Mouse (Mus musculus): ENCODE measurements around the gene Pip4p1.
"Not testable (repeated sequence)": the region's sequence is repeated elsewhere in the genome, so short reads cannot be mapped to it uniquely, and the experiment has no call there.

Gene Pip4p1

GRCm38 (mm10) chr14:50938940-50939339 lies 8.3 kb upstream of the Pip4p1 start:
- DNase-seq (ENCODE audit: low spot score) = no peak

- no peak for DNase-seq (ENCODE audit: low spot score)
Observed at GRCm38 (mm10) chr14:50938119-50938908, 7.7 kb upstream of the Pip4p1 start.

GRCm38 (mm10) chr14:50936649-50937048 lies 6.0 kb upstream of the Pip4p1 start:
- DNase-seq (ENCODE audit: low spot score) = no peak

GRCm38 (mm10) chr14:50931493-50932020 lies 901 bp upstream of the Pip4p1 start:
- DNase-seq (ENCODE audit: low spot score) = no peak

- peak; percentile 4 for DNase-seq (ENCODE audit: low spot score)
Observed at GRCm38 (mm10) chr14:50930377-50930753, 291 bp downstream of the Pip4p1 start.

- no peak for DNase-seq (ENCODE audit: low spot score)
Observed at GRCm38 (mm10) chr14:50929951-50930350, 705 bp downstream of the Pip4p1 start.

GRCm38 (mm10) chr14:50927366-50927765 lies 3.3 kb downstream of the Pip4p1 start:
- DNase-seq (ENCODE audit: low spot score) = no peak

- DNase-seq (ENCODE audit: low spot score) = no peak
Observed at GRCm38 (mm10) chr14:50925111-50925920, 5.3 kb downstream of the Pip4p1 start.

GRCm38 (mm10) chr14:50924281-50925064 lies 6.2 kb downstream of the Pip4p1 start, which contains the start of the genes Osgep and Apex1:
Osgep (minus strand) TSS chr14:50924893.
Apex1 (plus strand) TSS chr14:50924968.
- peak; percentile 95 for DNase-seq (ENCODE audit: low spot score)

- not testable (repeated sequence) for DNase-seq (ENCODE audit: low spot score)
Observed at GRCm38 (mm10) chr14:50923437-50923836, 7.2 kb downstream of the Pip4p1 start.

GRCm38 (mm10) chr14:50911356-50911755 lies 19.3 kb downstream of the Pip4p1 start:
- no peak for DNase-seq (ENCODE audit: low spot score)

- no peak for DNase-seq (ENCODE audit: low spot score)
Observed at GRCm38 (mm10) chr14:50908126-50908525, 22.5 kb downstream of the Pip4p1 start.

- not testable (repeated sequence) for DNase-seq (ENCODE audit: low spot score)
Observed at GRCm38 (mm10) chr14:50905327-50905726, 25.3 kb downstream of the Pip4p1 start.

- DNase-seq (ENCODE audit: low spot score) = no peak
Observed at GRCm38 (mm10) chr14:50904828-50905129, 25.9 kb downstream of the Pip4p1 start.

GRCm38 (mm10) chr14:50903973-50904827 lies 26.5 kb downstream of the Pip4p1 start:
- no peak for DNase-seq (ENCODE audit: low spot score)

- not testable (repeated sequence) for DNase-seq (ENCODE audit: low spot score)
Observed at GRCm38 (mm10) chr14:50897992-50898391, 32.7 kb downstream of the Pip4p1 start.

GRCm38 (mm10) chr14:50897374-50897765 lies 33.3 kb downstream of the Pip4p1 start, which contains the start of gene Klhl33:
Klhl33 (minus strand) TSS chr14:50897507.
- no peak for DNase-seq (ENCODE audit: low spot score)

GRCm38 (mm10) chr14:50896747-50897373 lies 33.8 kb downstream of the Pip4p1 start:
- no peak for DNase-seq (ENCODE audit: low spot score)

GRCm38 (mm10) chr14:50895985-50896746 lies 34.5 kb downstream of the Pip4p1 start:
- peak; percentile 21 for DNase-seq (ENCODE audit: low spot score)

GRCm38 (mm10) chr14:50895407-50895806 lies 35.2 kb downstream of the Pip4p1 start:
- no peak for DNase-seq (ENCODE audit: low spot score)
